ENCODE assay signal across 18 mouse cellular contexts in the genomic region with DNA sequence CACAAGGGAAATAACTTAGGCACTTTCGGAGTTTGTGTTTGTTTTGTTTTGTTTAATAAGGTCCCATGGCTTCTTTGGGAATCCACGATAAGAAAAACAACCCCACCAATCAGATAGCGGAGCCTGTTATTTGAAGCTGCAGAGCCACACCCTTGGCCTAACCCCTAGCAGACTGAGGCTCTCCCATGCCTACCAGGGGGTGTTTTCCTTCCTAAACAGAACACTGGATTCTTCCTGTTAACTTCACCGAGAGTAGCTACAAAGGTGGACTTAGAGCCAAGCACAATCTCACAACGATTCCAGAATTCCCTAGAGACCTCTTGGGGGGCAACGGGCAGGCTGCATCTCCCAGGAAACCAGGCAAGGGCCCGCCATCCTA. TPM values are rescaled to one million over a fixed set of nuclear protein-coding genes. Genes with fewer than 3 reads are reported as not detected.
A peak's percentile ranks its signal among the peaks of the same experiment; 100 is the strongest.
DNase-seq lines count a peak whose midpoint lies in the region; ATAC-seq and TF ChIP-seq lines count a peak whose summit lies in the region.
"Had no signal": no experiment of that assay in that cellular context is flagged by ENCODE, and none has a peak within 500 bp of the region (broad histone marks: within the 10 kb centered on the region; RNA-seq: fewer than 3 reads in every experiment).

No protein-coding gene starts in this region.

- H3K27ac ChIP-seq in kidney, embryonic 15.5 days = no peak overlapping the region
- H3K27ac ChIP-seq in ES-Bruce4 (ENCODE audit: insufficient read depth, low read length) = 0 out of 2 replicates have a peak overlapping the region, but pooled peaks have one; percentile 63
- no peak overlapping the region for H3K27ac ChIP-seq in liver, embryonic 12.5 days
- H3K27ac ChIP-seq: forebrain, embryonic 12.5 days; layer of hippocampus, adult 2 months had no signal

- no peak overlapping the region for H3K9ac ChIP-seq in kidney, embryonic 15.5 days
- H3K9ac ChIP-seq in ES-Bruce4 (ENCODE audit: low read depth, poor library complexity, severe bottlenecking) = peak overlapping the region; percentile 18; the same call in 1 of the 2 replicates
- no peak overlapping the region for H3K9ac ChIP-seq in liver, embryonic 12.5 days
- H3K9ac ChIP-seq: lung, embryonic 14.5 days had no signal

- 50% methylated on average over 7 of the region's 7 CpGs for WGBS in kidney, embryonic 15.5 days
- 40% methylated on average over 7 of the region's 7 CpGs for WGBS in liver, embryonic 12.5 days (ENCODE audit: insufficient replicate concordance)

- TF ChIP-seq EP300 in ES-Bruce4 (IDR thresholded peaks at IDR 0.05; ENCODE audit: insufficient read depth, low read depth, low read length) = no peak

- no peak overlapping the region for H3K4me3 ChIP-seq in kidney, embryonic 15.5 days (replicated peaks)
- H3K4me3 ChIP-seq in E14TG2a.4 (replicated peaks; ENCODE audit: low read length) = peak overlapping the region; percentile 71
- H3K4me3 ChIP-seq in ES-Bruce4 (ENCODE audit: low read depth, low read length) = no peak overlapping the region
- no peak overlapping the region for H3K4me3 ChIP-seq in liver, embryonic 12.5 days
- H3K4me3 ChIP-seq: layer of hippocampus, adult 2 months had no signal

- no peak for TF ChIP-seq POLR2A in ES-Bruce4 (IDR thresholded peaks at IDR 0.05; ENCODE audit: insufficient read depth, low read length)

- TF ChIP-seq CTCF in E14TG2a.4 (conservative IDR thresholded peaks at IDR 0.05; ENCODE audit: low read length) (no peak), ES-Bruce4 (IDR thresholded peaks at IDR 0.05; ENCODE audit: low read depth, low read length) (no peak)

- no peak for ATAC-seq in kidney, embryonic 15.5 days (replicated peaks; ENCODE audit: low FRiP score)
- peak; percentile 62 for ATAC-seq in liver, embryonic 12.5 days
- no peak for ATAC-seq in granulocyte monocyte progenitor cell, adult 5-6 weeks (replicated peaks; ENCODE audit: poor library complexity, severe bottlenecking)
- ATAC-seq: inflammation-experienced regulatory T-cells, adult 6 months had no signal

- no peaks in the 10 kb centered on the region for H3K36me3 ChIP-seq in kidney, embryonic 15.5 days
- H3K36me3 ChIP-seq in E14TG2a.4 (ENCODE audit: insufficient read depth, low read length) = no peaks in the 10 kb centered on the region
- no peaks in the 10 kb centered on the region for H3K36me3 ChIP-seq in ES-Bruce4 (ENCODE audit: control insufficient read depth, insufficient read depth, low read length, poor library complexity, severe bottlenecking)
- H3K36me3 ChIP-seq in liver, embryonic 12.5 days = no peaks in the 10 kb centered on the region
- H3K36me3 ChIP-seq: forebrain, embryonic 12.5 days had no signal

- H3K27me3 ChIP-seq in kidney, embryonic 15.5 days = peaks cover 6% of the 10 kb centered on the region; the same call in 1 of the 2 replicates
- H3K27me3 ChIP-seq in E14TG2a.4 (ENCODE audit: insufficient read depth, low read length) (peaks cover 26% of the 10 kb centered on the region), ES-Bruce4 (ENCODE audit: control insufficient read depth, insufficient read depth, low read length, poor library complexity, severe bottlenecking) (no peaks in the 10 kb centered on the region)
- peaks cover 25% of the 10 kb centered on the region for H3K27me3 ChIP-seq in liver, embryonic 12.5 days (replicated peaks)
- H3K27me3 ChIP-seq: forebrain, embryonic 12.5 days had no signal

- H3K4me1 ChIP-seq in kidney, embryonic 15.5 days = peaks cover 14% of the 10 kb centered on the region; the same call in 1 of the 2 replicates
- H3K4me1 ChIP-seq in E14TG2a.4 (replicated peaks; ENCODE audit: low read depth, low read length) = peaks cover 47% of the 10 kb centered on the region
- no peaks in the 10 kb centered on the region for H3K4me1 ChIP-seq in ES-Bruce4 (ENCODE audit: control insufficient read depth, insufficient read depth, low read length)
- peaks cover 43% of the 10 kb centered on the region for H3K4me1 ChIP-seq in liver, embryonic 12.5 days

- no peaks in the 10 kb centered on the region for H3K9me3 ChIP-seq in kidney, embryonic 15.5 days (replicated peaks)
- H3K9me3 ChIP-seq in E14TG2a.4 (ENCODE audit: low read length) (no peaks in the 10 kb centered on the region), ES-Bruce4 (replicated peaks; ENCODE audit: control insufficient read depth, insufficient read depth, low read length, poor library complexity, severe bottlenecking) (no peaks in the 10 kb centered on the region)
- no peaks in the 10 kb centered on the region for H3K9me3 ChIP-seq in liver, embryonic 12.5 days (replicated peaks)
- H3K9me3 ChIP-seq: forebrain, embryonic 12.5 days had no signal

- H3K4me2 ChIP-seq in kidney, embryonic 15.5 days = peak overlapping the region; percentile 55; the same call in 1 of the 2 replicates
- peak overlapping the region; percentile 57 for H3K4me2 ChIP-seq in liver, embryonic 12.5 days

- no peak for DNase-seq in kidney, adult 8-10 months
- DNase-seq in right cerebral cortex, postnatal 14 days = no peak
- DNase-seq in cerebellum, postnatal 36 days = no peak
- DNase-seq: adrenal gland, postnatal 10 days; gastrocnemius, postnatal 14 days; heart, postnatal 4 days; left cerebral cortex, postnatal 4 days; lung, embryonic 14.5 days; right cerebral cortex, postnatal 25 days; thymus, postnatal 25 days had no signal

RNA-seq across cellular contexts. Expression of a gene that starts 5.1 kb away (rescaled TPM):
- 579 and 581 TPM in 2 replicates for polyA plus RNA-seq in kidney, embryonic 15.5 days (2015; fragmentation: Nextera tagmentation; extraction: Ambion mirVana)
- 2,420 and 2,624 TPM in 2 replicates for polyA plus RNA-seq in ES-Bruce4 (2011; ENCODE audit: insufficient read depth, insufficient read length, low read depth, missing spikeins)
- 511 and 538 TPM in 2 replicates for polyA plus RNA-seq in liver, embryonic 12.5 days (2016; fragmentation: Nextera tagmentation; extraction: Ambion mirVana)
- total RNA-seq in granulocyte monocyte progenitor cell, adult 5-6 weeks (2014; fragmentation: Nextera tagmentation) = 2,377 and 2,618 TPM in 2 replicates
- 283 and 432 TPM in 2 replicates for total RNA-seq in granulocyte monocyte progenitor cell, adult 5-6 weeks (2017)
